27 mouse cellular contexts compared by ENCODE assay signal in genomic region chr3:146370553-146371095, GRCm38 (mm10). TPM values are rescaled to one million over a fixed set of nuclear protein-coding genes. Genes with fewer than 3 reads are reported as not detected.
DNase-seq lines count a peak whose midpoint lies in the region; ATAC-seq lines count a peak whose summit lies in the region.
"Had no signal": no experiment of that assay in that cellular context is flagged by ENCODE, and none has a peak within 500 bp of the region (broad histone marks: within the 10 kb centered on the region; RNA-seq: fewer than 3 reads in every experiment).

No protein-coding gene starts in this region.

- whole genome bisulfite sequencing in heart, embryonic 10.5 days = 90% methylated on average over 7 of the region's 7 CpGs
- WGBS in intestine, embryonic 16.5 days = 91% methylated on average over 7 of the region's 7 CpGs

- no peaks in the 10 kb centered on the region for H3K36me3 ChIP-seq in heart, embryonic 10.5 days
- H3K36me3 ChIP-seq in intestine, embryonic 16.5 days (ENCODE audit: control insufficient read depth, insufficient read depth, low read length) = no peaks in the 10 kb centered on the region
- H3K36me3 ChIP-seq: embryonic facial prominence, embryonic 13.5 days; embryonic facial prominence, embryonic 15.5 days; forebrain, embryonic 10.5 days; forebrain, embryonic 12.5 days; G1E had no signal

- peak; percentile 95 for ATAC-seq in frontal cortex, adult (ENCODE audit: low TSS enrichment)
- ATAC-seq in intestine, embryonic 16.5 days = no peak
- ATAC-seq: activated CD4-positive, CD25-positive, alpha-beta regulatory T cell, adult 4 months; CD4-positive, CD25-positive, alpha-beta regulatory T cell, adult 4 months; forebrain, embryonic 14.5 days; Patski had no signal

- no peaks in the 10 kb centered on the region for H3K4me1 ChIP-seq in heart, embryonic 10.5 days
- no peaks in the 10 kb centered on the region for H3K4me1 ChIP-seq in intestine, embryonic 16.5 days (ENCODE audit: control insufficient read depth, insufficient read depth, low read length)
- H3K4me1 ChIP-seq: embryonic facial prominence, embryonic 13.5 days; embryonic facial prominence, embryonic 15.5 days had no signal

- intact Hi-C loops in heart, postnatal 10 days (cut with DNase I) = no loop called here

- no peak overlapping the region for H3K4me2 ChIP-seq in intestine, embryonic 16.5 days (ENCODE audit: low read depth, low read length)
- H3K4me2 ChIP-seq: embryonic facial prominence, embryonic 13.5 days; embryonic facial prominence, embryonic 15.5 days; forebrain, embryonic 12.5 days had no signal

- DNase-seq in frontal cortex, postnatal 25 days (ENCODE audit: low spot score in 2 of 2) = no peak
- DNase-seq in heart, embryonic 10.5 days (ENCODE audit: low spot score) = peak; percentile 57
- no peak for DNase-seq in heart, postnatal 10 days
- DNase-seq in right cerebral cortex, adult 18-20 months = peak; percentile 32
- no peak for DNase-seq in right cerebral cortex, postnatal 4 days
- peak; percentile 59 for DNase-seq in brain, adult 2 months (ENCODE audit: low read depth, low spot score)
- DNase-seq: B cell, adult 2 months; cerebellum, adult 11 months; cerebellum, adult 18-20 months; cerebellum, adult 8-10 months; cerebellum, adult 9-11 months; cerebellum, postnatal 14 days; cerebellum, postnatal 36 days; embryo, embryonic 11 days had no signal

- no peak overlapping the region for H3K9ac ChIP-seq in intestine, embryonic 16.5 days (ENCODE audit: low read depth, low read length)
- H3K9ac ChIP-seq: embryonic facial prominence, embryonic 13.5 days; embryonic facial prominence, embryonic 15.5 days; forebrain, embryonic 12.5 days had no signal

- no peaks in the 10 kb centered on the region for H3K27me3 ChIP-seq in heart, embryonic 10.5 days (ENCODE audit: insufficient read depth, poor library complexity, severe bottlenecking)
- H3K27me3 ChIP-seq in intestine, embryonic 16.5 days (replicated peaks; ENCODE audit: control insufficient read depth, insufficient read depth, low read length) = no peaks in the 10 kb centered on the region
- H3K27me3 ChIP-seq: CH12.LX; embryonic facial prominence, embryonic 13.5 days; embryonic facial prominence, embryonic 15.5 days; Patski had no signal

- H3K4me3 ChIP-seq in heart, embryonic 10.5 days = no peak overlapping the region
- no peak overlapping the region for H3K4me3 ChIP-seq in intestine, embryonic 16.5 days (ENCODE audit: low read length)
- H3K4me3 ChIP-seq: embryonic facial prominence, embryonic 13.5 days; embryonic facial prominence, embryonic 15.5 days; erythroblast, embryonic 14.5 days; forebrain, embryonic 10.5 days; forebrain, embryonic 12.5 days had no signal

- no peak overlapping the region for H3K27ac ChIP-seq in heart, embryonic 10.5 days
- no peak overlapping the region for H3K27ac ChIP-seq in intestine, embryonic 16.5 days (ENCODE audit: low read length)
- H3K27ac ChIP-seq: embryonic facial prominence, embryonic 13.5 days; embryonic facial prominence, embryonic 15.5 days; forebrain, embryonic 10.5 days; forebrain, embryonic 12.5 days had no signal

- H3K9me3 ChIP-seq in heart, embryonic 10.5 days = no peaks in the 10 kb centered on the region
- no peaks in the 10 kb centered on the region for H3K9me3 ChIP-seq in intestine, embryonic 16.5 days (ENCODE audit: control insufficient read depth, low read length)
- H3K9me3 ChIP-seq: embryonic facial prominence, embryonic 13.5 days; embryonic facial prominence, embryonic 15.5 days; forebrain, embryonic 10.5 days; forebrain, embryonic 12.5 days; G1E had no signal

RNA-seq across cellular contexts. Expression of gene Ssx2ip, which starts 33.8 kb away (rescaled TPM):
- 29.8 and 35.8 TPM in 2 replicates for polyA plus RNA-seq in heart, embryonic 10.5 days (2016; fragmentation: Nextera tagmentation; extraction: Ambion mirVana)
- 10 to 100 TPM; 11.7 to 15.3 TPM for total RNA-seq in heart, postnatal 10 days (2021)
- polyA plus RNA-seq in intestine, embryonic 16.5 days (2015; fragmentation: Nextera tagmentation; extraction: Ambion mirVana) = 36.1 and 38.1 TPM in 2 replicates

Comparison
In these comparisons a context has a peak if more than half of its experiments do, and no peak if none do; other contexts are left out.
1. DNase-seq: peak in heart, embryonic 10.5 days (single experiment), right cerebral cortex, adult 18-20 months (single experiment) and brain, adult 2 months (single experiment); none in frontal cortex, postnatal 25 days (0 of 2), heart, postnatal 10 days (0 of 2) and right cerebral cortex, postnatal 4 days (single experiment).